Mouse (Mus musculus) small intestine, adult 2 months (tissue): Measurements from ENCODE around the gene 1110032A03Rik.

ENCODE experiments used
- CTCF ChIP-seq: fragments of 200-500 bp; IDR thresholded peaks from 2 replicates; pipeline ENCODE4 v1.5.1; 2012; ENCODE audit warnings: low read depth, mild to moderate bottlenecking, control low read depth, inconsistent platforms, low read length, moderate library complexity, mixed read lengths; ENCODE audit not compliant: insufficient replicate concordance, insufficient read length; ENCODE audit errors: extremely low read depth
- POLR2A ChIP-seq: fragments of 200-500 bp; IDR thresholded peaks from 2 replicates; pipeline ENCODE4 v1.6.1; 2012; ENCODE audit warnings: low read depth, mild to moderate bottlenecking, control low read depth, inconsistent platforms, low read length, moderate library complexity

DNA sequence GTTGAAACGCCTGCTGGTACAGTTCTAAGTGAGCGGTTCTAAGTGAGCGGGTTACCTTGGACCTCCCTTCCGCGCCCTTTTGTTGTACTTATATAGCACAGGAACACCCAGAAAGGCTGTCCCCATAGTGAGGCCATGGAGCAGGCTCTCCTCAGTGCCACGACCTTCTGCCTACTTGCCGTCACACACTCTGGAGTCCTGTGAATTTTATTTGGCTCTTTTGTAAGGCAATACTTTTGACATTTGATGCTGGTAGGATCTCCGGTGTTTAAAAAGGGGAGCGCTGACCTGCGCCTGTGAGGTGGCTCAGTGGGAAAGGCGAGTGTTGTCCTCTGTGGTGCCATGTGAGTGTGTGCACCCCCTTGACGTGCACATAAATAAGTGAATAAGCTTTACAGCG lies 33.8 kb upstream of the 1110032A03Rik start:
- TF ChIP-seq CTCF (no peak), POLR2A (no peak)
